In genomic region chrX:73570871-73571270, GRCm38 (mm10) we compare ENCODE assay signal across 7 mouse cellular contexts.
DNase-seq lines count a peak whose midpoint lies in the region; ATAC-seq lines count a peak whose summit lies in the region.

No protein-coding gene starts in this region.

- DNase-seq in NIH3T3 (ENCODE audit: low read depth) = peak; percentile 75
- DNase-seq in cerebellum, postnatal 25 days = peak; percentile 65 to 81
- peak; percentile 12 for DNase-seq in gastrocnemius, adult 8-10 months (ENCODE audit: low spot score in 2 of 2)
- peak; percentile 66 for DNase-seq in layer of hippocampus, adult 9-11 months
- DNase-seq in skeletal muscle tissue, adult 2 months (ENCODE audit: low read depth, low spot score) = peak; percentile 23

- ATAC-seq in CD4-positive, CD25-positive, alpha-beta regulatory T cell, adult 4 months = peak; percentile 32
- peak; percentile 62 for ATAC-seq in megakaryocyte progenitor cell, adult 5-6 weeks (replicated peaks; ENCODE audit: poor library complexity)

Comparison
In these comparisons a context has a peak if more than half of its experiments do, and no peak if none do; other contexts are left out.
1. Peak in every context shown above with its lines: DNase-seq and ATAC-seq.
2. DNase-seq: peak in every context shown above with its lines; median percentile 75 in NIH3T3; 73 in cerebellum, postnatal 25 days; 66 in layer of hippocampus, adult 9-11 months; 23 in skeletal muscle tissue, adult 2 months; 12 in gastrocnemius, adult 8-10 months.